Mouse (Mus musculus): ENCODE measurements around the gene Kcnmb2. TPM values are rescaled to one million over a fixed set of nuclear protein-coding genes. Genes with fewer than 3 reads are reported as not detected.

Kcnmb2 gene
- polyA plus RNA-seq (2015; fragmentation: Nextera tagmentation; extraction: Ambion mirVana): 0.77 and 1.3 TPM in 2 replicates

DNA sequence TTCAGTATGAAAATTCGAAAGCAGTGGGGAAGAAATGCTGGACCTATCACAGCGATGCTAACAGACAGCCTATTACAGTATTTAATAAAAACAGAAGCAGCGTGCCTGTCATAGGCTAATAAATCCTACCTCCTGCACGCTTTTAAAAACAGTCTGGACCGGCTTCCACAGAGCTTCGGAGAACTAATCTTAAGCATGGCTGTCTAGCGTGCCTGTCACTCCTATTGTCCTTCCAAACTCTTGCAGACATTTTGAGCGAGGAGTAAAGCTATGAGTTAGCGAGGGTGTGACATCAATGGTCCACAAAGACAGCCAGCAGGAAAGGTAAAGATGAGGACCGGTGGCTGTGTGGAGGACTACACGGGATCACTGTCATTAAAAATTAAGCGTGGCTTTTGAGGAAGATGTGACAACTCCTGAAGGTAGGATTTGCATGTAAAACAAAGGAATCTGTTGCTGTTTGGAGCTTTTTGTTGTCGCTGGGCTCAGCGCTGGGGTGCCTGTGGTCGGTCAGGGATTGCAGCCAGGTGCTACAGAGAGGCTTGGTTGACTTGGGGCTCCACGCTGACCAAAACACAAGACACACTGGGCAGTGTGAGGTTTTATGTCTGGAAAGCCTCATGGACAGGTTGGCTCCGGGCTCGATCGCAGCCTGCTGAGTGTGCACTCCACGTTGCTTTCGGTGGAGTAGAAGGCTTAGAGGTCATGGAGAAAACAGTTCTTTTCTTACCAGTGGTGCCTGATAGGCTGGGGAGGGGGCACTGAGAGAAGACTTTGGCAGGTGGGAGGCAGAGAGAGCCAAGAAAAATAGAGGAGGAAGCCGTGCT, at the start of gene Kcnmb2:
TSS of gene Kcnmb2 (plus strand) at position 4 of the 827 bp plus-strand sequence.
- H3K9ac ChIP-seq (ENCODE audit: low read length): no peak within 1 kb of the TSS
- H3K9me3 ChIP-seq (ENCODE audit: control insufficient read depth, low read length): no peaks in the 10 kb centered on the region
- H3K4me3 ChIP-seq (ENCODE audit: low read depth, low read length): 0 out of 2 replicates have a peak within 1 kb of the TSS, but pooled peaks have one; percentile 12
- peak within 1 kb of the TSS; percentile 30 for H3K4me2 ChIP-seq (replicated peaks; ENCODE audit: low read depth)
- DNase-seq (ENCODE audit: low spot score) (peak; percentile 14), ATAC-seq (ENCODE audit: low FRiP score, low TSS enrichment) (no peak; the same call in 1 of the 2 replicates)
- H3K4me1 ChIP-seq (replicated peaks; ENCODE audit: control insufficient read depth, insufficient read depth): no peaks in the 10 kb centered on the region
- H3K27ac ChIP-seq (replicated peaks): no peak within 1 kb of the TSS
- H3K36me3 ChIP-seq (ENCODE audit: control insufficient read depth, insufficient read depth, low read length): no peaks in the 10 kb centered on the region
- no peaks in the 10 kb centered on the region for H3K27me3 ChIP-seq (ENCODE audit: control insufficient read depth, insufficient read depth, low read length)
- TF ChIP-seq CTCF (IDR thresholded peaks at IDR 0.05; ENCODE audit: low read depth): no peak
- TF ChIP-seq EP300 (optimal IDR thresholded peaks at IDR 0.05): no peak
- WGBS: 2% methylated on average over 22 of the region's 22 CpGs

DNA sequence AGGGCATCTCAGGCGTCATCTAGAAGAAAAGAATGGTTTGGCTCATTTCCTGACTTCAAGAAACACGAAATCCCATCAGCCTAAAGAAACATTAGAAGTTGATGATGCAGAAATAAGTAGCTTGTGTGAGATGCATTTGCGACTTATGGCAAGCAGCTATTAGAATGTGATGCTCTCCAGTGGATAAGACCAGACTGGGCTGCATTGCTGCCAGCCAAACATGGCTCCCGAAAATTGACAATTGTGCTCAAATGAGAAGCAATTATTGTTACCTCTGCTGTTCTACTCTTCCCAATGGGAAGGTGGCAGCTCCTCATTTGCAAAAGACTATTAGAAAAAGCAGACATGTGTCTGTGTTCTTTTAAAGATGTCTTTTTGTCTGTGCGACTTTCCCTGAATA, 38.8 kb upstream of the Kcnmb2 start:
- Histone ChIP-seq H3K27me3 (ENCODE audit: control insufficient read depth, insufficient read depth, low read length) (no peaks in the 10 kb centered on the region), H3K4me1 (replicated peaks; ENCODE audit: control insufficient read depth, insufficient read depth) (no peaks in the 10 kb centered on the region), H3K27ac (replicated peaks) (no peak overlapping the region), H3K4me2 (replicated peaks; ENCODE audit: low read depth) (no peak overlapping the region), H3K36me3 (ENCODE audit: control insufficient read depth, insufficient read depth, low read length) (no peaks in the 10 kb centered on the region), H3K9me3 (ENCODE audit: control insufficient read depth, low read length) (no peaks in the 10 kb centered on the region), H3K4me3 (ENCODE audit: low read depth, low read length) (no peak overlapping the region), H3K9ac (ENCODE audit: low read length) (no peak overlapping the region)
- WGBS: 72% methylated on average over 5 of the region's 5 CpGs
- DNase-seq (ENCODE audit: low spot score): no peak
- no peak for ATAC-seq (ENCODE audit: low FRiP score, low TSS enrichment)
- TF ChIP-seq EP300 (optimal IDR thresholded peaks at IDR 0.05): no peak
- TF ChIP-seq CTCF (IDR thresholded peaks at IDR 0.05; ENCODE audit: low read depth): no peak

DNA sequence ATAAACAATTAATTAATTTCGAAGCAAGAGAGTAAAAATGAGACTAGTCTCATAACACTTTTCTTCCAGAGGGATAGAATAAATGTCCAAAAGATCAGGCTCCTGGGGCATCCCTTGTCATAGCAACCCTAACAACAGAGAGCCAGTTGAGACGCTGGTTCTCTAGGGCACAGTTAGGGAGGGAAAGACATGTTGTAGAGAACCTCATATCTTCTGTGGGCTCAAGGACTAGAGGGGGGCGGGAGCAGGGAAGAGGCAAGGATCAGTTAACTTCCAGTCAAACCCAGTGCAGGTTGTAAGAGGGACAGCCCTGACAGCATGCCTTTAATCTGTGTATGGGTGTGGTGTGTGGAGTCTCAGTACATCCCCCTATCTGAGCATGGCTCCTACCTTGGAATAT, 38.2 kb upstream of the Kcnmb2 start:
- no peaks in the 10 kb centered on the region for H3K27me3 ChIP-seq (ENCODE audit: control insufficient read depth, insufficient read depth, low read length)
- H3K4me3 ChIP-seq (ENCODE audit: low read depth, low read length): no peak overlapping the region

DNA sequence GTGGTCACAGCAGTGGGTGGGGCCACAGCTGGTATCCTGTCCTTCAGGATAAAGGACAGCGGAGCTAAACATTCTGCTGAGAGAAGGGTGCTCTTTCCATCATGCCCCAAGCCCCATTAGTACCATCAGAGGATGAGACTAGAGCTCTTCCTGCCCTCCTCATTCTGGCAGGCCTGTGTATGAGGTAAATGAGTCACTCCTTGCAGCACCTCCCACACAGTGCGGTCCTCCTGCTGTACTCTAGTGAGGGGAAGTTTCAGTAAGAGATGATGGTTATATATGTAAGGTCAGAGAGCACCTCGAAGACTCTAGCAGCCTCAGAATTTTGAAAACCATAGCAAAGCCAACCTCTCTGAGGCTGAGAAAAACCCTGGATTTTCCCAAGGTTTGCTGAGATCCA, 30.8 kb upstream of the Kcnmb2 start:
- no peak overlapping the region for H3K9ac ChIP-seq (ENCODE audit: low read length)
- no peaks in the 10 kb centered on the region for H3K4me1 ChIP-seq (replicated peaks; ENCODE audit: control insufficient read depth, insufficient read depth)
- WGBS: 83% methylated on average over 3 of the region's 3 CpGs
- H3K4me2 ChIP-seq (replicated peaks; ENCODE audit: low read depth): no peak overlapping the region
- DNase-seq (ENCODE audit: low spot score) (no peak), ATAC-seq (ENCODE audit: low FRiP score, low TSS enrichment) (no peak)
- no peak for TF ChIP-seq CTCF (IDR thresholded peaks at IDR 0.05; ENCODE audit: low read depth)
- TF ChIP-seq EP300 (optimal IDR thresholded peaks at IDR 0.05): no peak
- H3K27ac ChIP-seq (replicated peaks): no peak overlapping the region
- no peaks in the 10 kb centered on the region for H3K9me3 ChIP-seq (ENCODE audit: control insufficient read depth, low read length)
- no peaks in the 10 kb centered on the region for H3K27me3 ChIP-seq (ENCODE audit: control insufficient read depth, insufficient read depth, low read length)
- no peaks in the 10 kb centered on the region for H3K36me3 ChIP-seq (ENCODE audit: control insufficient read depth, insufficient read depth, low read length)
- no peak overlapping the region for H3K4me3 ChIP-seq (ENCODE audit: low read depth, low read length)

More for the DNA sequence above, 38.2 kb upstream of the Kcnmb2 start:
- no peak for DNase-seq (ENCODE audit: low spot score)
- Histone ChIP-seq H3K9me3 (ENCODE audit: control insufficient read depth, low read length) (no peaks in the 10 kb centered on the region), H3K4me1 (replicated peaks; ENCODE audit: control insufficient read depth, insufficient read depth) (no peaks in the 10 kb centered on the region), H3K27ac (replicated peaks) (no peak overlapping the region), H3K36me3 (ENCODE audit: control insufficient read depth, insufficient read depth, low read length) (no peaks in the 10 kb centered on the region), H3K9ac (ENCODE audit: low read length) (no peak overlapping the region), H3K4me2 (replicated peaks; ENCODE audit: low read depth) (no peak overlapping the region)
- no peak for TF ChIP-seq EP300 (optimal IDR thresholded peaks at IDR 0.05)
- TF ChIP-seq CTCF (IDR thresholded peaks at IDR 0.05; ENCODE audit: low read depth): no peak
- no peak for ATAC-seq (ENCODE audit: low FRiP score, low TSS enrichment)
- WGBS: 84% methylated on average over 3 of the region's 3 CpGs

DNA sequence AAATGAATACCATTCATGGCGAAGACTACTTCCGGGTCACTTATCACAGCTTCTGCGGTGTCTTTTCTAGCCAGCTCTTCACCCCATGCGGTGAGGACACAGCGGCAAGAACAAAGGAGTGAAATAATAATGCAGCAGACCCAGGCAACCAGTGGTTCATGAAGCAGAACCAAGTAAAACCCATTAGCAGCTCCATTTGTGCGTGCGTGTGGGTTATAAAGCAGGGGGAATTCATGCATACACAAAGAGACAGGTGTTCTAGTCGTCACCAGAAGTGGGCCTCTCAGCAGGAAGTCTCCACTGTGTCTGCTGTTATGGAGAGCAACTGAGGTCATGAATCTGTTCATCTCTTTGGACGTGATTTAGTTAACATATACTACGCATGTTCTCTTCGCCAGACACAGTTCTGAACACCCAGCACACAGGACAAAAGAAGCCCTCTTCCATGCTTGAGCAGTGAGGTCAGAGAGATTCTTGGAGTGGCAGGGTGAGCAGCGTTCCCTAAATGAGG, 19.6 kb upstream of the Kcnmb2 start:
- DNase-seq (ENCODE audit: low spot score) (no peak), ATAC-seq (ENCODE audit: low FRiP score, low TSS enrichment) (no peak)
- Histone ChIP-seq H3K27me3 (ENCODE audit: control insufficient read depth, insufficient read depth, low read length) (no peaks in the 10 kb centered on the region), H3K36me3 (ENCODE audit: control insufficient read depth, insufficient read depth, low read length) (no peaks in the 10 kb centered on the region), H3K9ac (ENCODE audit: low read length) (no peak overlapping the region), H3K27ac (replicated peaks) (no peak overlapping the region), H3K9me3 (ENCODE audit: control insufficient read depth, low read length) (no peaks in the 10 kb centered on the region), H3K4me2 (replicated peaks; ENCODE audit: low read depth) (no peak overlapping the region), H3K4me3 (ENCODE audit: low read depth, low read length) (no peak overlapping the region), H3K4me1 (replicated peaks; ENCODE audit: control insufficient read depth, insufficient read depth) (no peaks in the 10 kb centered on the region)
- WGBS: 84% methylated on average over 12 of the region's 12 CpGs
- TF ChIP-seq CTCF (IDR thresholded peaks at IDR 0.05; ENCODE audit: low read depth) (no peak), EP300 (optimal IDR thresholded peaks at IDR 0.05) (no peak)

DNA sequence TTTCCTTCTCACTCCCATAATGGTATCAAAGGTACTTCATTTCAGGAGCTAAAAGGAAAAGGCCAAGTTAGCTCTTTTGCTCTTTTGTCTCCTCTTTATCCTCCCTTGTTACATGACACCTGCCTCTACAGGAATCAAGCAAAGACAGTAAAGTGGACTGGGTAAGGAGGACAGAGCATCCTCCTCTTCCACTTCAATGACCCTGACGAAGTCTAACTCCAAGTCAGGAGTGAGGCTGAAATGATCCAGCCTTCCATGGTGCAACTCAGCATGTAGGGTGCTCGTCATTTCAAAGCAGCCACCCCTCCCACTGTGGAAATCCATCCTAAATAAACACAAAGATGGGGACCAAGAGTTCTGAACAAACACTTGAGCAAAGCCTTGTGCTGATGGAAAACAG, 9.7 kb upstream of the Kcnmb2 start:
- Histone ChIP-seq H3K4me2 (replicated peaks; ENCODE audit: low read depth) (no peak overlapping the region), H3K36me3 (ENCODE audit: control insufficient read depth, insufficient read depth, low read length) (no peaks in the 10 kb centered on the region), H3K4me1 (replicated peaks; ENCODE audit: control insufficient read depth, insufficient read depth) (no peaks in the 10 kb centered on the region), H3K9ac (ENCODE audit: low read length) (no peak overlapping the region), H3K27ac (replicated peaks) (no peak overlapping the region), H3K27me3 (ENCODE audit: control insufficient read depth, insufficient read depth, low read length) (no peaks in the 10 kb centered on the region), H3K9me3 (ENCODE audit: control insufficient read depth, low read length) (no peaks in the 10 kb centered on the region), H3K4me3 (ENCODE audit: low read depth, low read length) (no peak overlapping the region)
- DNase-seq (ENCODE audit: low spot score) (no peak), ATAC-seq (ENCODE audit: low FRiP score, low TSS enrichment) (no peak)
- 52% methylated on average over 2 of the region's 2 CpGs for WGBS
- TF ChIP-seq EP300 (optimal IDR thresholded peaks at IDR 0.05): no peak
- TF ChIP-seq CTCF (IDR thresholded peaks at IDR 0.05; ENCODE audit: low read depth): no peak
